Mouse (Mus musculus) testis, adult 2 months (tissue): ENCODE results near the gene E2f6. TPM values are rescaled to one million over a fixed set of nuclear protein-coding genes. Genes with fewer than 3 reads are reported as not detected.

Experiments
- H3K27ac ChIP-seq: fragments of 200-500 bp; 2 replicates; pipeline ENCODE4 v1.5.1; 2012; ENCODE audit warnings: low read depth, low read length; ENCODE audit not compliant: control insufficient read depth, insufficient read depth
- H3K27me3 ChIP-seq: fragments of 200-500 bp; 2 replicates; pipeline ENCODE4 v1.6.1; 2012; ENCODE audit warnings: mild to moderate bottlenecking, low read length, moderate library complexity; ENCODE audit not compliant: control insufficient read depth, insufficient read depth
- H3K36me3 ChIP-seq: fragments of 200-500 bp; 2 replicates; pipeline ENCODE4 v1.6.1; 2012; ENCODE audit warnings: mild to moderate bottlenecking, low read length; ENCODE audit not compliant: control insufficient read depth, insufficient read depth
- H3K4me1 ChIP-seq: fragments of 200-500 bp; 2 replicates; pipeline ENCODE4 v1.6.1; 2012; ENCODE audit warnings: low read length; ENCODE audit not compliant: control insufficient read depth, insufficient read depth
- H3K4me3 ChIP-seq: fragments of 200-500 bp; 2 replicates; pipeline ENCODE4 v1.5.1; 2012; ENCODE audit warnings: low read depth, mild to moderate bottlenecking, low read length, moderate library complexity, mixed read lengths; ENCODE audit not compliant: control insufficient read depth
- CTCF ChIP-seq: fragments of 200-500 bp; IDR thresholded peaks from 2 replicates; pipeline ENCODE4 v1.5.1; 2012; ENCODE audit warnings: low read depth, mild to moderate bottlenecking, inconsistent platforms, low read length, moderate library complexity; ENCODE audit not compliant: control insufficient read depth, insufficient read depth, insufficient replicate concordance
- POLR2A ChIP-seq: fragments of 200-500 bp; IDR thresholded peaks from 2 replicates; pipeline ENCODE4 v1.6.1; 2012; ENCODE audit warnings: low read depth, mild to moderate bottlenecking, inconsistent platforms, low read length, moderate library complexity; ENCODE audit not compliant: control insufficient read depth
- polyA plus RNA-seq: library from polyadenylated mRNA; depleted of rRNA; stranded (reverse); fragments of >200 nt; gene quantifications from 2 replicates; pipeline ENCODE4 v1.2.3, GENCODE M21; 2012

The E2f6 gene
- polyA plus RNA-seq, 1 experiment, result 5.0 TPM

- peaks cover 7% of the 10 kb centered on the region for H3K4me1 ChIP-seq
- no peaks in the 10 kb centered on the region for H3K27me3 ChIP-seq
- H3K4me3 ChIP-seq, result no peak overlapping the region
- H3K36me3 ChIP-seq, result no peaks in the 10 kb centered on the region
- TF ChIP-seq CTCF, result no peak
- no peak for TF ChIP-seq POLR2A
- peak overlapping the region; percentile 7; the same call in 1 of the 2 replicates for H3K27ac ChIP-seq
Observed at GRCm38 (mm10) chr12:16868618-16869017, 57.9 kb downstream of the E2f6 start.

GRCm38 (mm10) chr12:16869091-16869778, 58.5 kb downstream of the E2f6 start:
- Histone ChIP-seq H3K4me1 (peaks cover 7% of the 10 kb centered on the region), H3K27ac (peak overlapping the region; percentile 7; the same call in 1 of the 2 replicates), H3K27me3 (no peaks in the 10 kb centered on the region), H3K36me3 (no peaks in the 10 kb centered on the region), H3K4me3 (no peak overlapping the region)
- TF ChIP-seq CTCF (no peak), POLR2A (no peak)

GRCm38 (mm10) chr12:16869870-16870404, 59.2 kb downstream of the E2f6 start:
- Histone ChIP-seq H3K4me3 (no peak overlapping the region), H3K27ac (peak overlapping the region; percentile 59; the same call in 1 of the 2 replicates), H3K36me3 (no peaks in the 10 kb centered on the region), H3K27me3 (no peaks in the 10 kb centered on the region), H3K4me1 (peaks cover 7% of the 10 kb centered on the region)
- TF ChIP-seq POLR2A, result no peak
- TF ChIP-seq CTCF, result no peak

GRCm38 (mm10) chr12:16870405-16871068, 59.8 kb downstream of the E2f6 start:
- H3K27ac ChIP-seq, result peak overlapping the region; percentile 50; the same call in 1 of the 2 replicates
- no peaks in the 10 kb centered on the region for H3K36me3 ChIP-seq
- H3K4me3 ChIP-seq, result no peak overlapping the region
- H3K4me1 ChIP-seq, result peaks cover 7% of the 10 kb centered on the region
- H3K27me3 ChIP-seq, result no peaks in the 10 kb centered on the region
- no peak for TF ChIP-seq POLR2A
- no peak for TF ChIP-seq CTCF

GRCm38 (mm10) chr12:16872006-16872405, 61.2 kb downstream of the E2f6 start:
- peaks cover 7% of the 10 kb centered on the region for H3K4me1 ChIP-seq
- TF ChIP-seq CTCF (no peak), POLR2A (no peak)

GRCm38 (mm10) chr12:16872926-16873464, 62.2 kb downstream of the E2f6 start:
- no peaks in the 10 kb centered on the region for H3K36me3 ChIP-seq
- no peak overlapping the region for H3K27ac ChIP-seq
- TF ChIP-seq CTCF (no peak), POLR2A (no peak)
- no peak overlapping the region for H3K4me3 ChIP-seq
- no peaks in the 10 kb centered on the region for H3K27me3 ChIP-seq
- H3K4me1 ChIP-seq, result peaks cover 7% of the 10 kb centered on the region

More at GRCm38 (mm10) chr12:16872006-16872405, 61.2 kb downstream of the E2f6 start:
- Histone ChIP-seq H3K4me3 (no peak overlapping the region), H3K27ac (no peak overlapping the region), H3K27me3 (no peaks in the 10 kb centered on the region), H3K36me3 (no peaks in the 10 kb centered on the region)

GRCm38 (mm10) chr12:16873549-16873948, 62.8 kb downstream of the E2f6 start:
- Histone ChIP-seq H3K4me3 (no peak overlapping the region), H3K36me3 (no peaks in the 10 kb centered on the region), H3K27me3 (no peaks in the 10 kb centered on the region), H3K4me1 (peaks cover 7% of the 10 kb centered on the region), H3K27ac (no peak overlapping the region)
- TF ChIP-seq POLR2A (no peak), CTCF (no peak)
